Mouse (Mus musculus) adrenal gland, postnatal 36 days (tissue): ENCODE results near the gene Shq1. TPM values are rescaled to one million over a fixed set of nuclear protein-coding genes. Genes with fewer than 3 reads are reported as not detected.
A peak's percentile ranks its signal among the peaks of the same experiment; 100 is the strongest.

Source experiments
- DNase-seq, 2 experiments: peaks; one replicate each; pipeline ENCODE4 v3.0.0; 2021; ENCODE audit warnings: mixed read lengths in 1 of 2
- long read RNA-seq, 2 experiments: library from polyadenylated mRNA; stranded (forward); transcript quantifications; one replicate each; pipeline ENCODE4 v2.0.0; 2021; ENCODE audit warnings: borderline sequencing depth in 2 of 2
- total RNA-seq, 2 experiments: library from RNA; stranded (reverse); gene quantifications; 2 replicates each; pipeline ENCODE4 v1.2.3; 2021

Shq1 gene
- total RNA-seq = 10 to 100 TPM; 10.3 to 11.4 TPM
- long read RNA-seq, experiment 1, transcript Shq1-204 (11 exons, 1,990 nt) = major isoform, 22 of 28 reads
- long read RNA-seq, experiment 1, partial matches to known transcripts = 0 of 28 reads
- long read RNA-seq, experiment 1, other reads (novel, unspliced or antisense) = 4 of 28 reads
- long read RNA-seq, experiment 2, partial matches to known transcripts = 0 of 6 reads
- long read RNA-seq, experiment 2, other reads (novel, unspliced or antisense) = 2 of 6 reads

DNA sequence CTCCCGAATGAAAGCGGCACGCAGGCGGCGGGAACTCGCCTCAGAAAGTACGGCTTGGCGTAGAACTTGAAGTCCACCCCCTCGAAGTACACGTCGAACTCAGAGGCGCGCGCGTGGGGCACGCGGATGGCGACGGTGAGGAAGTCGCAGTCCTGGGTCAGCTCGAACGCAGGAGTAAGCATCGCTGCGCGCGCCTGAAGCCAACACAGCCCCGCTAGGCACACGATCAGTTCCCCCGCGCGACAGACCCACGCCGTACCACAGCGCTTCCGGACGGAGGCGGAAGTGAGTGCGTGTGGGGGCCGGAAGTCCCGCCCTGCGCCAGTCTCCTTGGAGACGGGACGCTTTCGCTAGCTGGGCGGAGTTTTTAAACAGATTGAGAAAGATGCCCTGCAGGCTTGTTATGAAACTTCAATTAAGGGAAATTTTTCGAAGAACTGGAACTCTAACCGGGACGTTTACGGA is at the start of gene Shq1:
TSS of gene Shq1 (minus strand) at position 278 of the 465 bp plus-strand sequence.
- DNase-seq = peak; percentile 90 to 92

DNA sequence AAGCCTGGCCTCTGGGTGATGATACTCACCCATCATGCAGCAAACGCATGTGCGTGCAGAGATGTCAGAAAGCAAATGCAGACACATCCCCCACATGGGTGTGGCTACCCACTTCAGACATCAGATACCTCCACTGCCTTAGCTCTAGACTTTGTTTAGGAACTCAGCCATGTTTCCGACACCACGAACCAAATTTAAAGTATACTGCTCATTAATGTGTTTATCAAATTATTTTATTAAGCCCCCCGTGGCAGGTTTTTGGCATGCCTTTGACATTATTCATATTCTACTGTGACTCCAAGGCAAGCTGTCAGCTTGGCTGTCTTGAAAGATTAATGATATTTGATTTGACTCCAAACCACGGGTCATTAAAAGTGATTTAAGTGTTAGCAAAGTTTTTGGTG is 49.1 kb upstream of the Shq1 start:
- no peak for DNase-seq

DNA sequence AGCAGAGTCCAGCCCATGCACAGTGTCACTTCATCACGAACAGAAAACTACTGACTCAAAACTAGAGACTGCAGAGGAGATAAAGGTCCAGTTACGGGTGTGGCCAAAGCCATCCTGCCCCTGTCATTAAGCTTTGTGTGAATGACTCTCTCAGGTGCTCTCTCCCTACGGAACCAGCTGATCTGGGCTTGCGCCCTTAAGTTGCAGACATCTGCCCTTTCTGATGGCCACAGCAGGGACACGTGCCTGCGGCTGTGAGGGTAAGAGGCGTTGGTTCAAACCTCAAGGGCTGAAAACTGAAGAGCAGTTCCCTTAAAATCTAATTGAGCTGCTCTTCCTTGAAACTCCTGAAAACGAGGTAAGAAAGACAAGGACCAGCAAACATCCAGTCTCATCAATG is 45.9 kb upstream of the Shq1 start:
- DNase-seq = no peak

DNA sequence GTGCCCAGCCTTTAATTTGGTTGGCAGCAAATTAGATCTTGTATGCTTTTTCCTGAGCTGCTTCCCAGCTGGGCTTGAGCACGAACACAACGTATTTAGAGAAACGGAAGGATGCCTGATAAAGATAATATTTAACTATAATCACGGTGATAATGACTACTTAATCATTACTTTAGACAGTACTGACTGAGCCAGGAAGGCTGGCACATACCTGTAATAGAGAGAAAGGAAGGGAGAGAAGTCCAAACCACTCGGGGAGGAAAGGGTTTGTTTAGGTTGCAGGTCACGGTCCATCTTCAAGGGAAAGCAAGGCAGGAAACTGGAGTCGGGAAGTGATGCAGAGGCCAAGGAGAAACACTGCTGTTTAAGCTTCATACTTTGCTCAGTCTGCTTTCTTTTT is 45.2 kb upstream of the Shq1 start:
- DNase-seq = no peak

DNA sequence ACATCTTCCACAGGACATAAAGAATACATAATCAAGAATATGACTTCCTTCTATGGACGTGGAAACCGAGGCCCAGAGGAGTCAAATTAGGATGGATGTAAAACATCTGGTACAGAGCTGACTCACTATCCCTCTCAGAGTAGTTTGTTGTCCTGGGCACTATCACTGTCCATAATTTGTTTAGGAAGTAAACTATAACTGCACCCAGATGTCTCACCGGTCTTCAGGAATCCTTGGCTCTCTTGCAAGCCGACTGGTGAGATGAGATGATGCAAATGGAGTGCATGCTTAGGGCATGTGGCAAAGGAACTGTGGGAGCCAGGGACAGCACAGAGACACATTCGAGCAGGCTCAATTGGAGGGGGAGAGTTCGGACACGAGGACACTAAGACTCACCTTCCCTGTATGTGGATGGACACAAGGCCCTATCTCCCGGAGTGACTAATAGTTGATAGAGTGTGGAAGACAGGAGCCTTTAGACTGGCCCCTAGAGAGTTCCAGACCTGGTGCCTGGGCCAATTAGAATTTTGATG is 44.4 kb upstream of the Shq1 start:
- no peak for DNase-seq

DNA sequence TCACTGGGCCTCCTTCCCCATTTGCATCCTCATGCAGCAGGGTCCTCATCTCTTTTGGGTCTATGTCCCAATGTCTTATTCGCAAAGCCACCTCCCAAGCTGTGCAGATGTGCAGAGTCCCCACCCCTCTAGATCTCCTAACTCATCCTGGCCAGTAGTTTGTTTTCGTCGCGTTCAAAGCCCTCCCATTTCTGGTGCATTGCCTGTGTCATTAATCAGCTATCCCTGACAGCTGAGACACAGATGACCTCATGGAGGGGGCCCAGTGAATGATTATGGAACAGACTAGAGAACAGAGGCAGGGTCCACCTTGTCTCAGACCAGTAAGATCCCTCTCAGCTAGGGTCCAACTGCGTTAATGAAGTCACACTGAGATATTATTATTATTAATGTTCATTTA is 39.9 kb upstream of the Shq1 start:
- DNase-seq = no peak

DNA sequence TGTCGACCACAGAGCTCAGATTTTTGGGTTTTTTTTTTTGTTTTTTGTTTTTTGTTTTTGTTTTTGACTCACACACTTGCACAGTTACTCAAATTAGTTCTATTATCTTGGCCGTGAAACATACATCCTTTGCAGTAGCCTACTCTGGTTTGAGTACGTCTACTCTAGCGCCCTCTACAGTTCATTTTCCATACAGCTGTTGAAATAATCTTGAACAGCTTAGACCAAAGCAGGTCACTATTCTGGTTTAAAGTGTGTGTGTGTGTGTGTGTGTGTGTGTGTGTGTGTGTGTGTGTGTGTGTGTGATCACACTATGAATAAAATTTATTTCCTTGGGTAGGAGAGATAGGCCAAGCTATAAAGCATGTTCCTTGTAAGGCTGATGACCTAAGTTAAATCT is 39.2 kb upstream of the Shq1 start:
- DNase-seq = no peak

DNA sequence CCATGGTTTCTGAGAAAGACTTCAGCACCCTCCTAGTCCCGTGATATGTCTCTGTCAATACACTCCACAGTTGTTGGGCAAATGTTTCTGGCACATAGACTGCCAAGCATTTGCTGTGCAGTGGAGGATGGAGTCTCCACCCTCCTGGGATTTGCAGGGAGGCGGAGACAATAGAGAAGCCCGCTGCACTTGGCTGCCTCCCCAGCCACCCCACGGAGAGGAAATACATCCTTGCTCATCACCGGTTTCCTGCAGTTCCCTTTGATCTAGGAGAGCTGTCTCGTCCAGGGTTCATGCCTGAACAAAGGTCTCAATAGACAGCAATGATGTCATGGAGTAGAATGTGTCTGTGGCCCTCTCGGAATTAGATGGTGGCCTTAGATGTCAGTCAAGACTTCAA is 38.5 kb upstream of the Shq1 start:
- DNase-seq = peak; percentile 63 to 79

DNA sequence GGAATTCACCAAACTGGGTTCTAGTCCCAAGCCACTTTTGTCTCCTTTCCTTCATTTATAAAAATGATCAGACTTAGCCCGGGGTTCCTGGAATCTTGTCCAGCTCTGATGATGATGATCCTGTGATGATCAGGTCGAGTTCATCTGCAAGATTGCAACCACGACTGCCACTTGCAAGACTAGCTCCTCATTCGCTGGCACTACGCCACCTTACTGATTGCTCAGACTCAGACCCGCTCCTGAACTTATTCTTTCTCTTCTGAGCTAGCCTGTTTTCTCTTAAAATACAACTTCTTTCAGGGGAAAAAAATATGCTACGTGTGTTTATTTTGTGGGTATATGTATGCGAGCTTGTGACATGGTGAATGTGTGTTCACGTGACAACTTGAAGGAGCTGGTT is 38.0 kb upstream of the Shq1 start:
- DNase-seq = peak in 1 of 2 experiments; percentile 16

DNA sequence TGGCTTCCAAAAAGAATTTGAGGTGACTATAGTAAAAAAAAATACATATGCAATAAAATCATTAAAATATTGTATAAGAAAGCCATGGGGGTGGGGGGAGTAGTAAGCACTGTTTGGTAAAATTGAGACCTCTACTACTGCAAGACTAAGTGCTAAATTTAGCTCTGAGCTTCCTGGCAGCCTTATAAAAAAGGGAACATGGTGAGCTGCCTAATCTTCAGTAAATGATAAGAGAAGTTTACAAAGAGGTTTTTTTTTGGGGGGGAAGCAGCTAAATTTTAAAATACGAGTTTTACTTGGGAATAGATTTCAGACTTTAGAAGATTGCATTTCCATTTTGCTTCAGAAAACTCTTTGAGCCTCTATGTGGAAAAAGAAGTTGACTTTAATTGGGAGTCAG is 37.3 kb upstream of the Shq1 start:
- DNase-seq = no peak

DNA sequence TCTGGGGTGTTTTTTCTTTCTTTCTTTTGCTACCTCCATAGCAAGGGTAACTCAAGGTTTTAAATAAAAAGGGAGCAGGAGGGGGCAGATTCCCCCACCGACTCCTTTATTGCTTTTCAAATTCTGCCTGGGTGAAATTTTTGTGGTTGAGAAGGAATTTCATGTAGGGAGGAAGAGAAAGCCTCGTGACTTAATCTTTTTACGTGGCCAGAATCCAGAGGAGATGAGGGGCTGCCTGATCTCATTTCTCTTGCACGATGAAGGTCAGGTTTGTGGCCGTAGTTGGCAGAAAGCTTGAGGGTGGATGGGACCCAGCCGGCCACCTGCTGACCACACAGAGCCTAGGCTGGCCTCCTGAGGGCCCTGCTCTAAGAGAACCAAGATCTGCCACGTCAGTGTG is 36.6 kb upstream of the Shq1 start:
- no peak for DNase-seq

DNA sequence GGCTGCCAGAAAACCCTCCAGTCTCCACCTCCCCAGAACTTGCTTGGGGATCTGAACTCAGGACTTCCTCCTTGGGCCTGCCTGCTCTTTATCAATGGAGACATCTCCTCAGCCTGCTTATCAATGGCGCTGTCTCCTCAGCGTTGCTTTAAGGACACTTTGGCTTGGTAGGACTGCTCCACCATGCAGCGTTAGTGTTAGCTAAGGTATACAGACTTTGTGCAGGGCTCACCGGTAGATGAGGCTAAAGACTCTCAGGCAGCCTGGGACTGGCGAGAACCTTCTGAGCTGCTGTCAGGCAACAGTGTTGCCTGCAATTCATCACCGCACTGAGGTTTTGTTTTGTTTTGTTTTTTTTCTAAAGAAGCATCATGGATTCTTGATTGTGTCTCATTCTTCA is 35.9 kb upstream of the Shq1 start:
- DNase-seq = no peak

DNA sequence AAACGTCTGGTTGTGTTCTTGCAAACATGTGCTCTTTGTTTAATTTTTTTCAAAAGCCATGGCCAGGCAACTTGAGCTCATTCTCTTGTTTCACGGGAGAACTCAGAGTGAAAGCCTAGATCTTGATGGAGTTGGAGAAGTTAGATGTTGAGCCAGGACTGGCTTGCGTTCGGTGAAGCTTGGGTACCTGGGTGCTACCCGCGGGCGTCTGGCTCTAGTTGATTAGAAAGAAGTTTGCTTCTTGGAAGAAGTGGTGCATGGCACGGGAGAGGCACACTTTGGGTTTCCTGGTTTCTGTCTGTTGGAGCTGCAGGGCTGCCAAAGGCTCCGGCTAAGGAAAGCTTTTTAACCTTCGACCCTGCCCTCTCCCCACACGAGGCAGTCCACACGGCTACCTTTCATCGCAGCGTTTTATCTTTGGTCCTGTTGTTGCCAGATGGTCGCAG is 34.4 kb upstream of the Shq1 start:
- DNase-seq = no peak

DNA sequence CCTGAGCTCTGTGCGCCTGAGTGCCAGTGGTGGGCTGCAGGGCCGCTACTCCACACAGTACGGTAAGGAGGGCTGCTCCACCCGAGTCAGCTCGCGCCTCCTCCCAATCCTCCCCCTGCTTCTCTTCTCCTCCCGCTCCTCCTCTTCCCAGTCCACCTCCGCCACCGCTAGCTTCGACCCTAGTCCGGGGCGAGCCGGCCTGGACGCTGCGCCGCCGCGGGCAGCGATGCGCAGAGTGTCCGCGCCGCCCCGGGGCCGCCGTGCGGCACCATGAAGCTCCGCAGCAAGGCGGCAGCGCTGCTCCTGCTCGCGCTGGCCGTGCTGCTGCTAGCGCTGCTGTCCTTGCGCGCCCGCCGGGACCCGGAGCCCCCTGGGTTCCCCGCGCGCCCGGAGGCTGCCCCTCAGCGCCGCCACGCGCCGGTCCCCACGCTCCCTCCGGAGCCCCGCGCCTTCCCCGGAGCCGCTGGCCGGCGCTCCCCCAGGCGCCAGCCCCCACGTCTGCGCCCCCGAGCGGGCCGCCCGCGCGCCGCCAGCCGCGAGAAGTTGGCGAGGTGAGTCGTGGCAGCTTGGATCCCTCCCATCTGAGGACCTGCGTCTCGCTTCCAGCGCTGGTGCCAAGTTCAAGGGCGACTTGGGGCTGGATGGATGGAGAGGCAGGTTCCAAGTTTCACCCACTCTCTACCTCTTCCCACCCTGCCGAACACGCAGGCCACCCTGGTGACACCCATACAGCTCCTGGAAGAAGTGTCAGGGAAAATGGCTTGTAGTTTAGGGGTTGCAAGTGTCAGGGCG is 33.8 kb upstream of the Shq1 start, which contains the start of gene Gxylt2:
TSS of gene Gxylt2 (plus strand) at position 161 of the 792 bp plus-strand sequence.
- peak; percentile 31 to 42 for DNase-seq

DNA sequence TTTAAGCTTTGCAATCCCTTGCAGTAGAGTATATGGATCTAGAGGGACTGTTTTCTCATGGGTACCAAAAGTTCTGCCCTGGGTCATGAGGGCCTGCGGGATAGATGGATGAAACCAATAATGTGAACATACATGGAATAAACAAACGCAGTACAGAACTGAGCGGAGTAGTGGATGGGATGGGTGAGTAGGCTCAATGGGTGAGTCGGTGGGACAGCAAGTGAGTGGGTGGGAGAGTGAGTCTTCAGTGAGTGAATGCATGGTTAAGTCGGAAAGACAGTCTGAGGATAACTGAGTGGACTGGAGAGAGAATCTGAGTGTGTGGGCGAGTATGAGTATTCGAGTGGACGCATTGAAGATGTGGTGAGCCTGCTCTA is 33.2 kb upstream of the Shq1 start:
- DNase-seq = no peak

DNA sequence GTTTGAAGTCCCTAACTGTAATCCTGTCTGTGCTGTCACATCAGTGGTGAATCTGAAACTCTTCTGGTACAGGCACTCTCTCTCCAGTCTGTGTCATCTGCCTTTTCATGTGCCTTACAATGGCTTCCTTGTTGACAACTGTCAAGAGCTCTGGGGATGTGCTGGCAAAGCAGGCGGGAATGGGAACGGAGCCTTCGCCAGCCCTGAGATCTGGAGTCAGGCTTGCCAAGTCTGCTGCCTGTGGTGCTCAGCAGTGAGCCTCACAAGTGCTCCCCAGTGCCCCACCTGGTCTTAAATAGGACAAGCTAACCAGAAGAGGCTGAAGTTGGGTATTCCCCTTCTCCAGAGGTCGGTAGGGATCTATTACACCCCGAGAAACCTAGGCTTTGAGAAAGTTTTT is 29.8 kb upstream of the Shq1 start:
- DNase-seq = no peak

DNA sequence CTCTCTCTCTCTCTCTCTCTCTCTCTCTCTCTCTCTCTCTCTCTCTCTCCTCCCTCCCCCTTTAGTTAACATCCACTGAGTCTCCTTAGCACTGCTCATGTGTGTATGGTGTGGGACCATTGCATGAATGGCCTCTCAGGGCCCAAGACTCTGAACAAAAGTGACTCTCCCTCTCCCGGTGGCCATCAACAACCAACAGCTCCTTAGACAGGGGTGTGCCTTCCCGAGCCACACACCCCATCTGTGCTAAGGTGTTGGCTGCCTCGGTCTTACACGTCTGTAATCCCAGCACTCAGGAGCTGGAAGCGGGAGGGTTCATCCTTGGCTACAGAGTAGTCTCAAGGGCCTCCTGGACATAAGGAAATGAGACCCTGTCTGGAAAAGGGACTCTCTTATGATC is 29.0 kb upstream of the Shq1 start:
- no peak for DNase-seq

DNA sequence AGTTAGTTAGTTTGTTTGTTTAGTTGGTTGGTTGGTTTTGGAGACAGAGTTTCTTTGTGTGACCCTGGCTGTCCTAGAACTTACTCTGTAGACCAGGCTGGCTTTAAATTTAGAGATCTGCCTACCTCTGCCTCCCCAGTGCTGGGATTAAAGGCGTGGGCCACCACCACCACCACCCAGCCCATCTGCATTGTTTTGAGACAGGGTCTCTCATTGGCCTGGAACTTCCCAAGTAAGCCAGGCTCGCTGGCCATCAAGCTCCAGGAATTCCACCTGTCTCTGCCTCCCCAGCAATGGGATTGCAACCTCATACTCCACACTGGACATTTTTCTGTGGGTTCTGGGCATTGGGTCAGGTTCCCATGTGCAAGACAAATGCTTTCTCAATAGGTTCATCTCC is 15.4 kb upstream of the Shq1 start:
- no peak for DNase-seq

DNA sequence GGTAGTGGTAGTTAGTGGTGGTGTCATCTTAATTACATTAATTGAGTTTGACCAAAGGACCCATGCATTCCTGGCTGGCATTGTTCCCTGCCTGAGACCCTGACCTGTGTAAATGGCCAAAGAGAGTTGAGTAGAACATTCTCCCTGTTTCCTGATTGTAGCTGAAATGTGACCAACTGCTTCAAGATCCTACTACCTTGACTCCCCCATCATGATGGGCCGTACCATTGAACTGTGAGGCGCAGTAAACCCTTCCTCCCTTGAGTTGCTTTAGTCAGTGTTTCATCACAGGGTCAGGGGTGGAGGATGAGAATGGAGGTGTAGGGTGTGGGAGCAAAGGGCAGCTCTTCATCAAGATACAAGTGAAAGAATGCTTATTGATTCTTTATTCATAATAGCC is 7.7 kb upstream of the Shq1 start:
- DNase-seq = no peak

DNA sequence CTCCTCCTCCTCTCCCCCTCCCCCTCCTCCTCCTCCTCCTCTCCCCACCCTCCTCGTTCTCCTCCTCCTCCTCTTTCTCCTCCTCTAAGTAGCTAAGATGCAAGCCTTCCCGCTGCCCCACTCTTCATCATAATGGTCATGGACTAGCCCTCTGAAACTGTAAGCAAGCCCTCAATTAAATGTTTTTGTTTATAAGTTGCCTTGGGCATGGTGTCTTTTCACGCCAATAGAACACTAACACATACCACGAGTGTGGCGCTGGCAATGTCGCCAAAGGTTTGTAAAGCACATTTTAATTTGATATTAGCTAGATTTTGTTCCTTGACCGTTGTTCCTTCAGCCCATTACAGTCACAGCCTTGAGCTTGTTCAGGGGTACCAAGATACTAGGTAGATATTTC is 5.5 kb upstream of the Shq1 start:
- no peak for DNase-seq

DNA sequence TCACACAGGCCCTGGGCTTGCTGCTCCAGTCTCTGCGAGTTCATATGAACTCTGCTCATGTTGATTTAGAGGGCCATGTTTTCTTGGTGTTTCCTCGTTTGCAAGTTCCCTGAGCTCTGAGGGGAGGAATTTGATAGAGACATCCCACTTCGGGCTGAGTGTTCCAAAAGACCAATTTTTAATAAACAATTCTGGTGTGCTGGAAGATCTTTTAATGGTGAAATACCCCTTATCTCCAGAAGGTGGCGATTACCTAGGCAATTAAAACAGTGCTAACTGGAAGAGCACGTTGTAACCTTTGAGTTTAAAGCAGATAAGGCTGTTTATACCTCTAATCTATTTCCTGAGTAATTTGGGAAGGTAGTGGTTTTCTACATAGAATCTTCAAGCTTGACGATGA is 4.0 kb upstream of the Shq1 start:
- DNase-seq = no peak

DNA sequence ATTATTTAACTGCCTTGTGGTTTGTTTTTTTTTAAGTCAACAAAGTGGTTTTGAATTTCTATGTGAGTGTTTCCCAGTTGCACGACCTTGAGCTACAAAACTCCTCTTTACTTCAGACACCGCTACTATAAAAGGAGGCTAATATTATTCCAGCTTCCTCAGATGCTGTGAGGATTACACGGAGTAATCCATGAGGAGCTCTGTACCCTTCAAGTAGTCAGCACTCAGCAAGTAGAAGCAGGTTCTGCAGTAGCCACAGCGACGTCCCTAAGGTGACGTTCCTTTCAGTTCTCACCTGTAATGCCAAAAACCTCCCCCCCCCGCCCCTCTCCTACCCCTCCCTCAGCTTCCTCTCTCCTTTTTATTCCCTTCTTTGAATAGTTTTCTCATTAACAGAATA is 444 bp upstream of the Shq1 start:
- DNase-seq = no peak

DNA sequence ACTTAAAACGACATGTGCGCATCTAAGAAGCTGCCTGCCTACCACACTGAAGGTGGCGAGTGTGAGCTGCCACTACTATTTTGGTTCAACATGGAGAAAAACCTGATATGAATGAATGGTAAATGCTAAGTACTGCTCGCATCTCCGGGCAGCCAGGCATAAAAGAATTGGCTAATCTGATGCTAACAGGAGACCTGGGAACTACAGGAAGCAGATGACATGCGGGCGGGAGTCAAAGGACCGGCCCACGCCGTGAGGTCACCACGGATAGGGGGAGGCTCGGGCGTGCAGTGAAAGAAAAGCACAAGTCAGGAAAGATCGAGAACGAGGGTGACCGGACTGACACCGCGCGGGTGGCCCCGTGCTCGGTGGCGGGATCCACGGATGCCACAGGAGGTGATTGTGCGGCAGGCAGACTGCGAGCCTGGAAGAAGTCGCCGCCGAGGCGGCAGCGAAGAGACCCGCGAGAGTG is 551 bp downstream of the Shq1 start:
- DNase-seq = peak; percentile 74 to 79
